Comparison of ENCODE assay signal across 9 mouse cellular contexts in genomic region chr1:195033941-195034340, GRCm38 (mm10). TPM values are rescaled to one million over a fixed set of nuclear protein-coding genes. Genes with fewer than 3 reads are reported as not detected.
DNase-seq lines count a peak whose midpoint lies in the region; ATAC-seq and TF ChIP-seq lines count a peak whose summit lies in the region.
"Had no signal": no experiment of that assay in that cellular context is flagged by ENCODE, and none has a peak within 500 bp of the region (broad histone marks: within the 10 kb centered on the region; RNA-seq: fewer than 3 reads in every experiment).

No protein-coding gene starts in this region.

- peak; percentile 85 for ATAC-seq in stomach, postnatal 0 days (ENCODE audit: low FRiP score, low TSS enrichment)
- no peak for ATAC-seq in megakaryocyte-erythroid progenitor cell, adult 5-6 weeks (replicated peaks; ENCODE audit: low FRiP score, low TSS enrichment, poor library complexity, severe bottlenecking)

- H3K4me1 ChIP-seq in heart, adult 2 months (ENCODE audit: control insufficient read depth, insufficient read depth, low read length), result peaks cover 7% of the 10 kb centered on the region
- H3K4me1 ChIP-seq in stomach, postnatal 0 days (replicated peaks; ENCODE audit: control insufficient read depth, insufficient read depth), result no peaks in the 10 kb centered on the region
- H3K4me1 ChIP-seq: embryonic facial prominence, embryonic 15.5 days had no signal

- TF ChIP-seq CTCF in heart, adult 2 months (IDR thresholded peaks at IDR 0.05), result 0 out of 2 replicates have a peak, but pooled peaks have one; percentile 6
- no peak for TF ChIP-seq CTCF in stomach, postnatal 0 days (IDR thresholded peaks at IDR 0.05; ENCODE audit: low read depth)

- H3K79me2 ChIP-seq in heart, adult 2 months (replicated peaks; ENCODE audit: control insufficient read depth, insufficient read depth, low read length), result no peaks in the 10 kb centered on the region

- DNase-seq in cerebellum, postnatal 25 days, result peak; percentile 38 to 71
- no peak for DNase-seq in cerebellum, adult 9-10 months
- peak; percentile 50 for DNase-seq in urinary bladder, postnatal 14 days (ENCODE audit: low spot score)
- DNase-seq in urinary bladder, adult 2 months (ENCODE audit: low spot score), result no peak
- peak; percentile 60 to 76 for DNase-seq in heart, adult 2 months
- DNase-seq in left cerebral cortex, postnatal 25 days (ENCODE audit: low spot score in 2 of 2), result peak; percentile 55 to 84
- no peak for DNase-seq in stomach, postnatal 0 days (ENCODE audit: low spot score)

- TF ChIP-seq POLR2A in heart, adult 2 months (IDR thresholded peaks at IDR 0.05; ENCODE audit: insufficient read depth, low read depth, low read length), result 0 out of 2 replicates have a peak, but pooled peaks have one; percentile 13

- peak; percentile 92 for TF ChIP-seq EP300 in heart, adult 2 months (IDR thresholded peaks at IDR 0.05; ENCODE audit: insufficient read depth, low read depth, low read length)
- no peak for TF ChIP-seq EP300 in stomach, postnatal 0 days (optimal IDR thresholded peaks at IDR 0.05)

- H3K4me3 ChIP-seq in heart, adult 2 months, result no peak overlapping the region
- H3K4me3 ChIP-seq in stomach, postnatal 0 days (ENCODE audit: low read depth, low read length), result no peak overlapping the region
- H3K4me3 ChIP-seq: embryonic facial prominence, embryonic 15.5 days had no signal

- intact Hi-C loops in heart, adult 2 months (cut with DNase I), result loop anchor here (2.0 kb wide), 2 partner anchors 15 to 57 kb away; no protein-coding TSS in a partner anchor
- intact Hi-C loops in left cerebral cortex, postnatal 25 days (cut with DNase I), result no loop called here

- no peak overlapping the region for H3K9ac ChIP-seq in heart, adult 2 months (ENCODE audit: low read depth, low read length)
- H3K9ac ChIP-seq in stomach, postnatal 0 days (ENCODE audit: low read length), result no peak overlapping the region
- H3K9ac ChIP-seq: embryonic facial prominence, embryonic 15.5 days had no signal

- H3K36me3 ChIP-seq in heart, adult 2 months (ENCODE audit: control insufficient read depth, insufficient read depth, low read length), result peaks cover 50% of the 10 kb centered on the region
- no peaks in the 10 kb centered on the region for H3K36me3 ChIP-seq in stomach, postnatal 0 days (ENCODE audit: control insufficient read depth, insufficient read depth, low read length)
- H3K36me3 ChIP-seq: embryonic facial prominence, embryonic 15.5 days had no signal

- H3K27ac ChIP-seq in heart, adult 2 months, result peak overlapping the region; percentile 74
- no peak overlapping the region for H3K27ac ChIP-seq in stomach, postnatal 0 days (replicated peaks)
- H3K27ac ChIP-seq: embryonic facial prominence, embryonic 15.5 days had no signal

- H3K27me3 ChIP-seq in heart, adult 2 months (ENCODE audit: control insufficient read depth, insufficient read depth, low read length), result no peaks in the 10 kb centered on the region
- H3K27me3 ChIP-seq in stomach, postnatal 0 days (ENCODE audit: control insufficient read depth, insufficient read depth, low read length), result no peaks in the 10 kb centered on the region
- H3K27me3 ChIP-seq: embryonic facial prominence, embryonic 15.5 days had no signal

- no peak overlapping the region for H3K4me2 ChIP-seq in stomach, postnatal 0 days (replicated peaks; ENCODE audit: low read depth)
- H3K4me2 ChIP-seq: embryonic facial prominence, embryonic 15.5 days had no signal

- H3K9me3 ChIP-seq in stomach, postnatal 0 days (ENCODE audit: control insufficient read depth, low read length), result no peaks in the 10 kb centered on the region
- H3K9me3 ChIP-seq: embryonic facial prominence, embryonic 15.5 days had no signal

- WGBS in heart, adult 2 months, result 14% methylated on average over 1 of the region's 1 CpGs
- 56% methylated on average over 1 of the region's 1 CpGs for WGBS in stomach, postnatal 0 days

RNA-seq across cellular contexts. Expression of gene Cd46, which starts 58.1 kb away (rescaled TPM):
- 4.5 and 6.1 TPM in 2 replicates for polyA plus RNA-seq in urinary bladder, adult 2 months (2012; rRNA removed)
- 1 to 10 TPM in 1 of 2 experiments, under 1 TPM in 1; 0.73 to 1.0 TPM for total RNA-seq in heart, adult 2 months (2021)
- 0.66 and 1.2 TPM in 2 replicates for polyA plus RNA-seq in heart, adult 2 months (2012; rRNA removed)
- 1 to 10 TPM; 4.0 to 4.6 TPM for total RNA-seq in left cerebral cortex, postnatal 25 days (2021)
- polyA plus RNA-seq in stomach, postnatal 0 days (2015; fragmentation: Nextera tagmentation; extraction: Ambion mirVana), result 0.46 and 0.70 TPM in 2 replicates
- total RNA-seq in megakaryocyte-erythroid progenitor cell, adult 5-6 weeks (2014; fragmentation: Nextera tagmentation), result 3.1 and 3.6 TPM in 2 replicates
- 0.56 and 0.88 TPM in 2 replicates for total RNA-seq in megakaryocyte-erythroid progenitor cell, adult 5-6 weeks (2017)

Comparison
In these comparisons a context has a peak if more than half of its experiments do, and no peak if none do; other contexts are left out.
1. DNase-seq: peak in cerebellum, postnatal 25 days (2 of 2), urinary bladder, postnatal 14 days (single experiment), heart, adult 2 months (2 of 2) and left cerebral cortex, postnatal 25 days (2 of 2); none in cerebellum, adult 9-10 months (single experiment), urinary bladder, adult 2 months (single experiment) and stomach, postnatal 0 days (single experiment).